Mouse (Mus musculus): Measurements from ENCODE around the gene Senp6.

DNA sequence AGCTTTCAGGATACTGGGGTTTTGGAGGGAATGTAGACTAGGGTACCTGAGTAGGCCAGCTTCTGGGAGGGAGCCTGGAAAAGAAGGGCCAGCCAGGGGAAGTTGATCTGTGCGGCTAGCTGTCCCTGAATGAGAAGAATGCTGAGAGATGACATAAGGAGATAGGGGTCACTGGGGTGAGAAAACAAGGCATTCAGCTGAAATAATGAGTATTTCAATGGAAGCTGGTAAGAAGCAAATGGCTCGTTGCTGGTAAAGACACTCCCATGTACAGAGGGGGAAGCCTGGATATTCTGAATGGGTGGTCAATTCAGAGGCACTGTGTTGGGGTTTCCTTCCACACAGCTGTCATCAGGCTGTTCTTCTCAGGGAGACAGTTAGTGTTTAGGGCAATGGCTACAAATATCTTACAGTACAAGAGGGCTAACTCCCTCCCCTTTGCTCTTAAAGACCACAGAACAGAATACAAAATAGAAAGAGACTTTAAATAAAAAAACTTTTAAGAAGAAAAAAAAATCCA is 27.3 kb upstream of the Senp6 start:
- TF ChIP-seq CTCF (IDR thresholded peaks at IDR 0.05; ENCODE audit: extremely low read depth, insufficient read depth, insufficient read length, insufficient replicate concordance): no peak
- no peak for TF ChIP-seq POLR2A (IDR thresholded peaks at IDR 0.05; ENCODE audit: low read depth, low read length)
